Mouse (Mus musculus): ENCODE measurements around the gene Tmem91.

DNA sequence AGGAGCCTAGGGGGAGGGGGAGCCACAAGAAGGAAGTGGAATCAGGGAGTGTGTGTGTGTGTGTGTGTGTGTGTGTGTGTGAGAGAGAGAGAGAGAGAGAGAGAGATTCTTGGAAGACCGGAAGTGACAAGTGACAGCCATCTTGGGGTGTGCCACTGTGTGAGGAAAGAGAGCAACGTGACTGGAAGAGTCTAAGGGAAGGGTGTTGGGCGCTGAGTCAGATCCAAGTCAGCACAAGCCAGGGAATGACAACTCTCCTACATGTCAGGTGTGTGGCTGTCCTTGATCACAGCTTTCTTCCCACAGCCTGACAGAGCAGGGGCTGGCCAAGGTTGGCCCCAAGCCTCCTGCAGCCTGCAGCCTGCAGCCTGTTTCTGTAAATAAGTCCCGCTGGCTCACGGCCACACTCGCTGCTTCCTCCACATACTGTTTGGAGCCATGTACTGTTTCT lies 30.9 kb upstream of the Tmem91 start:
- TF ChIP-seq CTCF (conservative IDR thresholded peaks at IDR 0.05; ENCODE audit: low read length) (no peak), NANOG (IDR thresholded peaks at IDR 0.05; ENCODE audit: borderline replicate concordance, low read length) (no peak), POU5F1 (IDR thresholded peaks at IDR 0.05; ENCODE audit: borderline replicate concordance, low read length) (no peak)
